Mouse (Mus musculus) midbrain, embryonic 14.5 days (tissue): ENCODE data around the gene Hoxb13. TPM values are rescaled to one million over a fixed set of nuclear protein-coding genes. Genes with fewer than 3 reads are reported as not detected.

Experiments used
- ATAC-seq: fragments of 200-750 bp; cut with Nextera tagmentation; 2 replicates; pipeline ENCODE4 v1.8.0; 2017; ENCODE audit warnings: moderate number of reproducible peaks, moderate library complexity; ENCODE audit not compliant: low FRiP score, low TSS enrichment
- DNase-seq: peaks from one replicate; pipeline ENCODE4 v3.0.0-alpha.2; 2015
- H3K27ac ChIP-seq: fragments of 300-500 bp; sonication (generic); replicated peaks from 2 replicates; pipeline ENCODE4 v1.5.1; 2014; ENCODE audit warnings: mild to moderate bottlenecking, low read depth, low read length, moderate library complexity
- H3K27me3 ChIP-seq: fragments of 300-500 bp; sonication (generic); 2 replicates; pipeline ENCODE4 v1.6.1; 2014; ENCODE audit warnings: low read length, control low read depth, mixed read lengths; ENCODE audit not compliant: control insufficient read depth, insufficient read depth
- H3K36me3 ChIP-seq: fragments of 300-500 bp; sonication (generic); 2 replicates; pipeline ENCODE4 v1.6.1; 2014; ENCODE audit warnings: low read length, control low read depth; ENCODE audit not compliant: control insufficient read depth, insufficient read depth
- H3K4me1 ChIP-seq: fragments of 300-500 bp; sonication (generic); 2 replicates; pipeline ENCODE4 v1.6.1; 2014; ENCODE audit warnings: mild to moderate bottlenecking, antibody characterized with exemption, low read length, control low read depth; ENCODE audit not compliant: control insufficient read depth, insufficient read depth
- H3K4me2 ChIP-seq: fragments of 300-500 bp; sonication (generic); 2 replicates; pipeline ENCODE4 v1.6.1; 2014; ENCODE audit warnings: mild to moderate bottlenecking, low read length, moderate library complexity
- H3K4me3 ChIP-seq: fragments of 300-500 bp; sonication (generic); replicated peaks from 2 replicates; pipeline ENCODE4 v1.5.1; 2014; ENCODE audit warnings: low read depth, low read length
- H3K9ac ChIP-seq: fragments of 300-500 bp; sonication (generic); replicated peaks from 2 replicates; pipeline ENCODE4 v1.6.1; 2014; ENCODE audit warnings: mild to moderate bottlenecking, low read length, moderate library complexity
- H3K9me3 ChIP-seq: fragments of 300-500 bp; sonication (generic); 2 replicates; pipeline ENCODE4 v1.6.1; 2016; ENCODE audit warnings: low read length, control low read depth, mixed read lengths; ENCODE audit not compliant: control insufficient read depth
- WGBS: fragments of 180-500 bp; shearing (Covaris S2); extraction: QIAGEN DNeasy Blood & Tissue Kit; methylation state at CpG from one replicate; pipeline ENCODE4 v1.1.7; 2014; 5-methylcytosine and 5-hydroxymethylcytosine counted together
- polyA plus RNA-seq: library from polyadenylated mRNA; unstranded; fragments of >200 nt; fragmentation: Nextera tagmentation; extraction: Ambion mirVana; gene quantifications from 2 replicates; pipeline ENCODE4 v1.2.1, GENCODE M21; 2014

The Hoxb13 gene
- polyA plus RNA-seq = not detected in 2 replicates

DNA sequence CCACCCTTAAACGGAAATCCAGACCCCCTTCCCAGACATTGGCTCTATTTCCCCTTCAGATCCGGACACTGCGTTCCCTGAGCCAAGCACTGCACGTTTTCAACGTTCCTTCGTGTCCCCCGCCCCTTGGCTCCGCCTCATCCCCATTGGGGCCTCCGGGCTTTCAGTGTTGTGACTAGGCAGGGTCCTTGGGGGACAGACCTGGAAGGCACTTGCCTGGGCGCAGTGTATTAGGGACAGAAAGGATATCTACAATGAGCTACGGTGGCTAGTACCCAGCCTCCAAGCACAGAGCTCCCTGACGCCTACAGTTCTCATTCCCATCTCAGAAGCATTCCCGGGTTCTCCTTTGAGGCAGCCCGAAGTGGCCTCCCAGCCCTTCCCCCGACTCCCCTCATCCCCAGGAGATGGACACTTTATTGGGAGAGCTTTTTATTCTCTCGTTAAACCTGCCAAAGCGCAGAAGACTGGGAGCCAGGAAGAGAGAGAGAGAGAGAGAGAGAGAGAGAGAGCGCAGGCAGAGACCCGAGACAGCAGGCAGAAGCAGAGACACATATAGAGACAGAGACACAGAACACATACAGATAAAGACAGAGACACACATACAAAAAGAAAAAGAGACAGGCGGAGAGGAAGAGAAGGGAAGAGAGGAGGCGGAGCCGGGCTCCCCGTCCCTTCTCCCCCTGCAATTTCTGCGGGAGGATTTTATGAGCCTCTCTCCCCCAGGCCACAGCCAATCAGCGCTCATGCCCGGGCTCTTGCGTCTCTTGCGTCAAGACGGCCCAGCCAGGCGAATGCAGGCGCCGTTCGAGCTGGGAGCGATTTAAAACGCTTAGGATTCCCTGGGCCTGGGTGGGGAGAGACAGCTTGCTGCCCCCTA, at the start of gene Hoxb13:
Gene Hoxb13, plus strand, starts transcription at position 796 of the 880 bp plus-strand sequence.
- Histone ChIP-seq H3K9me3 (no peaks in the 10 kb centered on the region), H3K27me3 (peaks cover 99% of the 10 kb centered on the region), H3K4me1 (no peaks in the 10 kb centered on the region), H3K4me3 (0 out of 2 replicates have a peak within 1 kb of the TSS, but pooled peaks have one; percentile 7), H3K9ac (no peak within 1 kb of the TSS), H3K27ac (no peak within 1 kb of the TSS), H3K4me2 (0 out of 2 replicates have a peak within 1 kb of the TSS, but pooled peaks have one; percentile 21), H3K36me3 (no peaks in the 10 kb centered on the region)
- ATAC-seq (no peak), DNase-seq (no peak)
- under 1% methylated on average over 35 of the region's 35 CpGs for WGBS

DNA sequence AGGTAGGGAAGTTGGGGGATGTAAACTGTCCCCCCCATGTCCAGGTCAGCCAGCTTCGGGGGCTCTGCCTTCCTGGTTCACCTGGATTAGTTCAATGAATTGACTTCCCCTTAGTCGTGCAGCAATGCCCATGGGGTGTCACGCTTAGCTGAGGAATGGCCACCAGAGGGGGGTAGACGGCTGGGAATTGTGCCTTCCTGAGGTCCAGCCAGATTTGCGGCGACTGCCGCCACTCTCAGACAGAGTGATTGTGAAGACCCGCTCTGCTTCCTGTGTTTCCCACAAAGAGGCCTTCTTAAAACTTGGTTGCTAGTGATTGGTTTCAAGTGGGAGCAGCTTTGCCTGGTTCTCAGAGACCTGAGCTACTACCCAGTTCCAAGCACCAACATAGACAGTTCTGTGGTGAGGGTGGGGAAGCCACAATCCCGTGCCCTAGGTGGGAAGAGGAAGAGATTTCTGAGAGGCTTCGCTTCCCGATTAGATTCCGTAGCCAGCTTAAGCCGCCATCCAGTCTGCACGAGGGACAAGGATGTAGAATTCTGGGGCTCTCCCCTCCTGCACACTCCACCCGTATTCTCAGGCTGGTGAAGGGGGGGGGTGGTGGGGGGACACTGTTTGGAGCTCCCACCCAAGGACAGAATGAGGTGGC, 48.4 kb upstream of the Hoxb13 start:
- H3K9ac ChIP-seq = no peak overlapping the region
- H3K4me3 ChIP-seq = no peak overlapping the region
- H3K36me3 ChIP-seq = no peaks in the 10 kb centered on the region
- peak overlapping the region; percentile 26 for H3K4me2 ChIP-seq
- no peak overlapping the region for H3K27ac ChIP-seq
- DNase-seq (peak; percentile 88), ATAC-seq (no peak; the same call in 1 of the 2 replicates)
- peaks cover 17% of the 10 kb centered on the region for H3K27me3 ChIP-seq
- WGBS = 1% methylated on average over 15 of the region's 15 CpGs
- H3K4me1 ChIP-seq = no peaks in the 10 kb centered on the region
- H3K9me3 ChIP-seq = no peaks in the 10 kb centered on the region

DNA sequence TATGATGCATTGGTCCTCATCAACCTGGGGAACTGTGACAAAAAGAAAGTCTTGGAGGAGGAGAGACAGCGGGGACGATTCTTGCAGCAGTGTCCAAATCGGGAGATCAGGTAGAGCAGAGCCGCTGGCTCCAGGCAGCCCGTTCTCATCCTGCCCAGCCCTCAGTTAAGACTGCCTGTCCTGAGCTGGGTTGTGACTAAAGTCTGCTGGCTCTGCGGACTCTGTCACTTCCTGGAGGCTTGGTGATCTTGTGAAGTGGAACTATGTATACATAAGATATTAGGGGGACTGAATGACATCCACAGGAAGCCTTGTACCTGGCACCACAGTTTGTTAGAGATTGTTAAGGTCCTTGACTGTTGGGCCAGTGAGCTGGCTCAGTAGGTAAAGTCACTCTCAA, 46.6 kb upstream of the Hoxb13 start:
- no peak overlapping the region for H3K9ac ChIP-seq
- DNase-seq (no peak), ATAC-seq (no peak)
- H3K4me2 ChIP-seq = no peak overlapping the region
- no peaks in the 10 kb centered on the region for H3K4me1 ChIP-seq
- H3K27ac ChIP-seq = no peak overlapping the region
- peaks cover 21% of the 10 kb centered on the region for H3K27me3 ChIP-seq
- no peak overlapping the region for H3K4me3 ChIP-seq
- H3K36me3 ChIP-seq = no peaks in the 10 kb centered on the region
- H3K9me3 ChIP-seq = no peaks in the 10 kb centered on the region
- 78% methylated on average over 6 of the region's 6 CpGs for whole genome bisulfite sequencing

- Histone ChIP-seq H3K4me2 (no peak overlapping the region), H3K27ac (no peak overlapping the region), H3K36me3 (no peaks in the 10 kb centered on the region), H3K4me3 (no peak overlapping the region), H3K9me3 (no peaks in the 10 kb centered on the region), H3K27me3 (peaks cover 52% of the 10 kb centered on the region), H3K4me1 (no peaks in the 10 kb centered on the region), H3K9ac (no peak overlapping the region)
- 72% methylated on average over 12 of the region's 12 CpGs for WGBS
- no peak for ATAC-seq
- no peak for DNase-seq
These were observed 29.3 kb upstream of the Hoxb13 start for GRCm38 (mm10) chr11:96164769-96165168.

GRCm38 (mm10) chr11:96168125-96168524, 26.0 kb upstream of the Hoxb13 start:
- no peak overlapping the region for H3K27ac ChIP-seq

GRCm38 (mm10) chr11:96169016-96169415, 25.1 kb upstream of the Hoxb13 start:
- Histone ChIP-seq H3K9ac (no peak overlapping the region), H3K4me2 (no peak overlapping the region), H3K9me3 (no peaks in the 10 kb centered on the region), H3K4me1 (no peaks in the 10 kb centered on the region), H3K27ac (no peak overlapping the region), H3K27me3 (peaks cover 92% of the 10 kb centered on the region), H3K36me3 (no peaks in the 10 kb centered on the region), H3K4me3 (no peak overlapping the region)
- WGBS = 15% methylated on average over 7 of the region's 7 CpGs
- DNase-seq (no peak), ATAC-seq (no peak)

More at GRCm38 (mm10) chr11:96168125-96168524, 26.0 kb upstream of the Hoxb13 start:
- ATAC-seq (no peak), DNase-seq (no peak)
- H3K27me3 ChIP-seq = peaks cover 86% of the 10 kb centered on the region
- WGBS = 39% methylated on average over 9 of the region's 9 CpGs
- H3K9me3 ChIP-seq = no peaks in the 10 kb centered on the region
- H3K36me3 ChIP-seq = no peaks in the 10 kb centered on the region
- H3K4me3 ChIP-seq = no peak overlapping the region
- H3K9ac ChIP-seq = no peak overlapping the region
- no peaks in the 10 kb centered on the region for H3K4me1 ChIP-seq
- no peak overlapping the region for H3K4me2 ChIP-seq

DNA sequence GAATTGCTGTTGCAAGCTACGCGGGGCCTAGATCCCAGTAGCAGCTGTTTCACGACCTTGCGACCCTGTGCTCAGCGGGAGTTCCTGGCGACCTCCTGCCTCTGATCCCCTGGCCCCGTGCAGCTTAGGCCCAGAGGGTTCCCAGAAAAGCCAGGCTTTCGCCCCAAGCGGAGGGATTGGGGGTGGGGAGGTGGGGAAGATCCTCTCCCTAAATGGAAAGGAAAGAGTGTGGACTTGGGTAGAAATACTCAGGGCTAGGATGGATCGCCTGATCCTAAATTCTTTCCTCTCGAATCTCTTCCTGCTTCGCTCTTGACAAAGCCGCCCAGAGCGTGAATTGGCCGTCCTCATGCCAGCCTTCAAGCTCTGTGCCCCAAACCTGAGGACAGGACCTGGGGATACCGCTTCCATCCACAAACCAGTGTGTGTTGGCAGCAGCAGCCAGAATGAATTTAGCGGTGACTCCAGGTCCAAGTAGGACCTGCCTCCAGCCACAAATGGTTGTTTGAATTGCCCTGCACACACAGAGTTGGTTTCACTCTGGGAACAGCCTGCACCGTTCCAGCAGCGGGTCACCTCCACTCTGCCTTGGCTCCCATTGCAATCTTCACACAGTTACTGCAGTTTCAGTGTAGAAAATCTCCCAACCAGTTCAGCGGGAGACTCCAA, 23.3 kb upstream of the Hoxb13 start:
- Histone ChIP-seq H3K27me3 (peaks cover 99% of the 10 kb centered on the region), H3K9ac (no peak overlapping the region), H3K9me3 (no peaks in the 10 kb centered on the region), H3K36me3 (no peaks in the 10 kb centered on the region), H3K4me1 (no peaks in the 10 kb centered on the region), H3K4me3 (no peak overlapping the region), H3K4me2 (no peak overlapping the region), H3K27ac (no peak overlapping the region)
- DNase-seq (no peak), ATAC-seq (no peak)
- under 1% methylated on average over 20 of the region's 20 CpGs for WGBS

DNA sequence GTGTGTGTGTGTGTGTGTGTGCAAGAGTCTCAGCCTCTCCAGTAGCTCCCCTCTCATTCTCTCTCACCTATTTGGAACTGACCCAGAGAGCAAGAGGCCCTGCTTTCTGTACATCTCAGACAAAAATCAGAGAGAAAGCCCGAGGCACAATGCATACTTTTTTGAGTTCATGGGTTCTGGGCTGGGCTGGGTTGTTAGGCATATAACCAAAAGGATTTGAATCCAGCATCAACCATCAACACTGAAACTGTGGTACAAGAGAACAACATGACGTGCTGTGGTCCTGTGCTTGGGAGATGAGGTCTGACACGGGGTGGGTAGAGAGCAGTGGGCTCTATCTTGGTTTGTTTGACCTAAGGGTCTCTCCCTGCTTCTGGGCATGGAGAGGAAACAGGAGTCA, 22.5 kb upstream of the Hoxb13 start:
- 3% methylated on average over 3 of the region's 3 CpGs for WGBS
- peaks cover 99% of the 10 kb centered on the region for H3K27me3 ChIP-seq
- H3K4me2 ChIP-seq = no peak overlapping the region
- no peaks in the 10 kb centered on the region for H3K9me3 ChIP-seq
- ATAC-seq (no peak), DNase-seq (no peak)
- no peaks in the 10 kb centered on the region for H3K36me3 ChIP-seq
- H3K4me1 ChIP-seq = no peaks in the 10 kb centered on the region
- no peak overlapping the region for H3K4me3 ChIP-seq
- H3K27ac ChIP-seq = no peak overlapping the region
- no peak overlapping the region for H3K9ac ChIP-seq
